Mouse (Mus musculus) heart, embryonic 11.5 days (tissue): ENCODE measurements around the gene Dbnl. TPM values are rescaled to one million over a fixed set of nuclear protein-coding genes. Genes with fewer than 3 reads are reported as not detected.

ENCODE experiments used
- ATAC-seq: fragments of 200-750 bp; cut with Nextera tagmentation; replicated peaks from 2 replicates; pipeline ENCODE4 v1.8.0; 2017; ENCODE audit warnings: moderate library complexity; ENCODE audit not compliant: insufficient number of reproducible peaks, low FRiP score, low TSS enrichment
- H3K27ac ChIP-seq: fragments of 300-500 bp; sonication (generic); 2 replicates; pipeline ENCODE4 v1.5.1; 2014; ENCODE audit warnings: mild to moderate bottlenecking, low read depth, low read length
- H3K27me3 ChIP-seq: fragments of 300-500 bp; sonication (generic); 2 replicates; pipeline ENCODE4 v1.6.1; 2014; ENCODE audit warnings: mild to moderate bottlenecking, low read length, mixed read lengths; ENCODE audit not compliant: control insufficient read depth, insufficient read depth
- H3K36me3 ChIP-seq: fragments of 300-500 bp; sonication (generic); 2 replicates; pipeline ENCODE4 v1.6.1; 2014; ENCODE audit warnings: mild to moderate bottlenecking, low read length, moderate library complexity, mixed read lengths; ENCODE audit not compliant: control insufficient read depth, insufficient read depth
- H3K4me1 ChIP-seq: fragments of 300-500 bp; sonication (generic); 2 replicates; pipeline ENCODE4 v1.6.1; 2014; ENCODE audit warnings: low read length; ENCODE audit not compliant: control insufficient read depth, insufficient read depth
- H3K4me2 ChIP-seq: fragments of 300-500 bp; sonication (generic); 2 replicates; pipeline ENCODE4 v1.6.1; 2014; ENCODE audit warnings: mild to moderate bottlenecking, moderate library complexity
- H3K4me3 ChIP-seq: fragments of 300-500 bp; sonication (generic); 2 replicates; pipeline ENCODE4 v1.5.1; 2014; ENCODE audit warnings: low read depth, low read length
- H3K9ac ChIP-seq: fragments of 300-500 bp; sonication (generic); 2 replicates; pipeline ENCODE4 v1.6.1; 2014; ENCODE audit warnings: mild to moderate bottlenecking, low read depth, low read length, moderate library complexity
- H3K9me3 ChIP-seq: fragments of 300-500 bp; sonication (generic); replicated peaks from 2 replicates; pipeline ENCODE4 v1.6.1; 2016; ENCODE audit warnings: low read length; ENCODE audit not compliant: control insufficient read depth
- WGBS: fragments of 180-500 bp; shearing (Covaris S2); extraction: QIAGEN DNeasy Blood & Tissue Kit; methylation state at CpG from one replicate; pipeline ENCODE4 v1.1.7; 2014; ENCODE audit not compliant: insufficient replicate concordance; 5-methylcytosine and 5-hydroxymethylcytosine counted together
- polyA plus RNA-seq: library from polyadenylated mRNA; unstranded; fragments of >200 nt; fragmentation: Nextera tagmentation; extraction: Ambion mirVana; gene quantifications from 2 replicates; pipeline ENCODE4 v1.2.1, GENCODE M21; 2014

Dbnl gene
- polyA plus RNA-seq, 1 experiment from 2014 or later: 88.3 TPM

DNA sequence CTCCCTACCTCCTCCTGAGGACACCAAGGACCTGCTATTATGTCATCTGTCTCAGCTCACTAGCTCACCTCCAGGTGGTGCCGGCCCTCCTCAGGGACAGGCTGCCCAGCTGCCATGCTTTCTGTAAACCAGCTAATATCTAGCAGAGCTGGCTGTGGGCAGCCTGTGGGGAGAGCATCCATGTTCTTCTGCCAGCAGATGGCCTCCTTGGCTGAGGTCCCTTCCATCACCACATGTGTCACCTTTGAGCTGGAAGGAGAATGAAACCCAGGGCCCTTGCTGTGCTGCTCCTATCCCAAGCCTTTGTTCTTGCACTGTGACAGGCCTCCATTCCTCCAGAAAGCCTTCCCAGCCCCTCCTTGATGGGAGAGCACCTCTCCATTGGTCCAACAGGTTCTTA is 47.8 kb downstream of the Dbnl start:
- no peaks in the 10 kb centered on the region for H3K9me3 ChIP-seq
- H3K27ac ChIP-seq: no peak overlapping the region
- 0 out of 2 replicates have a peak, but pooled peaks cover 3% of the 10 kb centered on the region for H3K4me1 ChIP-seq
- WGBS: 63% methylated on average over 1 of the region's 1 CpGs
- H3K9ac ChIP-seq: no peak overlapping the region
- no peak overlapping the region for H3K4me2 ChIP-seq
- H3K36me3 ChIP-seq: peaks cover 15% of the 10 kb centered on the region
- H3K27me3 ChIP-seq: no peaks in the 10 kb centered on the region
- H3K4me3 ChIP-seq: no peak overlapping the region
- ATAC-seq: no peak

DNA sequence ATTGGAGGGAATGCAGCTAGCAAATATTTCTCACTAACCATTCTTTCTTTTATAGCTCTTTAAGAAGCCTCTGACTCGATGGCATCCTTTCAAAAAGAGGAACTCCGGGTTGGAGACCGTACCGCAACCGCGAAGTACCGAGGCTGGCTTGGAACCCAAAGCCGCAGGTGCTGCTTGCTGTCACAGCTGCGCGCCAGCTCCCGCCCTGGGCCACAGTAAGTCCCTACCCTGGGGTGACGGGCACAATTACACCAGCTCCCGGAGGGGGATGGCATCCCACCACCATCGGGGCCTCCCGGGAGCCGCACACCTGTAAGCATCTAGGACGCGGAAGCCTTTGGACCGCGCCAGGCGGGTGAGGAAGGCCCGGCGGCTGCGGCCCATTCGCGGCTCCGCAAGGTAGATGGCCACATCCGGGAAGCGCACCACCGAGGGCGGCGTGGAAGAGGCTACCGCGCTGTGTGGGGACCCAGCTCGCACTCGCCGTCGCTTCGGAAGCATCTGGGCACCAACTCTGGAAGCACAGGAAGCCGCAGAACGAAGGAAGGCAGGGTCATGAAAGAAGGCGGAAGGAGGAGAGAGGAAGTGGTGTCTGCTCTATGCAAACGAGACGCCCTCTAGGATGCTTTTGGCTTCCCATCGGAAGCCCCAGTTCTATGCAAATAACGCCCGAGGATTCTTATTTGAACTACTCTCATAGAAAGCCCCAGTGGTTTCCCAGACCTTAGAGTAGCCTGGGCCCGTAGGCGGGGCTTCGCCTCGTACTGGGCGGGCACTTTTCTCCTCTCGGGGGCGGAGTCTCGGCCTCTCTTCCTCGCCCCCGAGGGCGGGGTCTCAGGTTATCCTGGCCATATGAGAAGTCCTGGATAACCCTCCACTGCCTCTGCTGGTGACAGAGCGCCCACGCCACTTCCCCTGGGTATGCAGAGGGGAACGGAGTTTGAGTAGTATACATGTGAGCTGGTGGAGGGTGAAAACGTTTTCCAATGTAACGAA is 49.3 kb downstream of the Dbnl start, which contains the start of gene Polm:
Gene Polm, minus strand, starts transcription at position 766 of the 996 bp plus-strand sequence.
- Histone ChIP-seq H3K9me3 (no peaks in the 10 kb centered on the region; the same call in 1 of the 2 replicates), H3K27ac (peak within 1 kb of the TSS; percentile 77), H3K4me2 (peak within 1 kb of the TSS; percentile 76), H3K27me3 (no peaks in the 10 kb centered on the region), H3K9ac (peak within 1 kb of the TSS; percentile 81), H3K4me3 (peak within 1 kb of the TSS; percentile 76), H3K36me3 (peaks cover 10% of the 10 kb centered on the region; the same call in 1 of the 2 replicates), H3K4me1 (0 out of 2 replicates have a peak, but pooled peaks cover 3% of the 10 kb centered on the region)
- under 1% methylated on average over 63 of the region's 63 CpGs for WGBS
- ATAC-seq: peak; percentile 94

DNA sequence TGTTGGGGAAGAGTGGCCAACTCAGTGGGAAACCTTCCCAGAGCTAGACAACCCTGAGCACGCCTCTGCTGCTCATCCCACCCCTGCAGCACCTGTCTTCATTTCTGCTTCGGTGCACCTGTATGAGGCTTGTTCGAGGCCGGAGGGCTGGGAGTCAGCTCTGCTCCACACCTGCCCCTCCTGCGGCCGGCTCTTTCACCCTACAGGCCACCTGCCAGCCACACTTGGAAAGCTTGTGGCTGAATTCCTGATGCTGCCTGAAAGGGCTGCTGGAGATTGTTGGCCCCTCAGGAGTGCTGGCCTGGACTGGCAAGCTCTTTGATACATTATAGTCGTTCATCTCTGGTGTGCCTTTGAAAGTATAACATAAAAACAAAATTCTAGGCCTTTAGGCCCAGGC is 52.1 kb downstream of the Dbnl start:
- WGBS: 80% methylated on average over 7 of the region's 7 CpGs
- Histone ChIP-seq H3K36me3 (no peaks in the 10 kb centered on the region), H3K4me3 (no peak overlapping the region), H3K27ac (no peak overlapping the region), H3K9ac (no peak overlapping the region), H3K9me3 (peaks cover 4% of the 10 kb centered on the region), H3K4me2 (no peak overlapping the region), H3K4me1 (0 out of 2 replicates have a peak, but pooled peaks cover 3% of the 10 kb centered on the region), H3K27me3 (no peaks in the 10 kb centered on the region)
- no peak for ATAC-seq

DNA sequence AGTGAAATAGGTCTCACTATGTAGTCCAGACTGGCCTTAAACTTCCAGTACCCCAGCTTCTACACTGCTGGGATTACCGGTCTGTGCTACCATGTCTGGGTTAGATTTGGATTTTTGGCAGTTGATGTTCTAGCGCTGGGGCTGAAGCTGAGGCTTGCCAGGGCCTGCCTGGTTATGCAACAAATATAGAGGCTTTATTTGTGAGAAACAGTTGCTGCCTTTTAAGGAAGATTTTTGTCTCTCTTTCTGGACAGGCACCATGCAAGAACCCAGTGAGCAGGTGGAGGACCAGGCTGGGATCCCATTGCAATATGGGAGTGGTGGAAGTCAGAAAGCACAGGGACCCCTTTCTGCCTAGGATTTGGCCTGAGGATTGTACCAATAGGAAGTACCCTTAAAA is 53.5 kb downstream of the Dbnl start:
- Histone ChIP-seq H3K9ac (no peak overlapping the region), H3K4me2 (no peak overlapping the region), H3K4me1 (peaks cover 1% of the 10 kb centered on the region; the same call in 1 of the 2 replicates), H3K36me3 (no peaks in the 10 kb centered on the region), H3K9me3 (peaks cover 4% of the 10 kb centered on the region), H3K27ac (no peak overlapping the region), H3K4me3 (no peak overlapping the region), H3K27me3 (no peaks in the 10 kb centered on the region)
- ATAC-seq: no peak
- WGBS: 93% methylated on average over 2 of the region's 2 CpGs

DNA sequence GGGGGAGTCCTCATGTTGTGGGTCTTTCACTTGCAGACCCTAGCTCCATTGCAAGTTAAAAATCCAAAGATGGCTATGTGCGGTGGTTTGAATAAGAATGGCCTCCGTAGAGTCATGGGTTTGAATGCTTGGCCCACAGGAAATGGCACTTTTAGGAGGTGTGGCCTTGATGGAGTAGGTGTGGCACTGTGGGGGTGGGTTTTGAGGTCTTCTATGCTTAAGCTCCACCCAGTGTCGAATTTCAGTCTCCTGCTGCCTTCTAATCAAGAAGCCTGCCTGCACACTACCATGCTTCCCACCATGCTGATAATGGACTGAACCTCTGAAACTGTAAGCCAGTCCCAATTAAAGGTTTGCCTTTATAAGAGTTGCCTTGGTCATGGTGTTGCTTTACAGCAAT is 54.8 kb downstream of the Dbnl start:
- H3K9ac ChIP-seq: no peak overlapping the region
- H3K4me1 ChIP-seq: peaks cover 3% of the 10 kb centered on the region; the same call in 1 of the 2 replicates
- no peaks in the 10 kb centered on the region for H3K27me3 ChIP-seq
- no peak overlapping the region for H3K4me2 ChIP-seq
- H3K27ac ChIP-seq: no peak overlapping the region
- H3K9me3 ChIP-seq: peaks cover 4% of the 10 kb centered on the region
- 81% methylated on average over 3 of the region's 3 CpGs for whole genome bisulfite sequencing
- H3K36me3 ChIP-seq: no peaks in the 10 kb centered on the region
- no peak overlapping the region for H3K4me3 ChIP-seq
- ATAC-seq: no peak

DNA sequence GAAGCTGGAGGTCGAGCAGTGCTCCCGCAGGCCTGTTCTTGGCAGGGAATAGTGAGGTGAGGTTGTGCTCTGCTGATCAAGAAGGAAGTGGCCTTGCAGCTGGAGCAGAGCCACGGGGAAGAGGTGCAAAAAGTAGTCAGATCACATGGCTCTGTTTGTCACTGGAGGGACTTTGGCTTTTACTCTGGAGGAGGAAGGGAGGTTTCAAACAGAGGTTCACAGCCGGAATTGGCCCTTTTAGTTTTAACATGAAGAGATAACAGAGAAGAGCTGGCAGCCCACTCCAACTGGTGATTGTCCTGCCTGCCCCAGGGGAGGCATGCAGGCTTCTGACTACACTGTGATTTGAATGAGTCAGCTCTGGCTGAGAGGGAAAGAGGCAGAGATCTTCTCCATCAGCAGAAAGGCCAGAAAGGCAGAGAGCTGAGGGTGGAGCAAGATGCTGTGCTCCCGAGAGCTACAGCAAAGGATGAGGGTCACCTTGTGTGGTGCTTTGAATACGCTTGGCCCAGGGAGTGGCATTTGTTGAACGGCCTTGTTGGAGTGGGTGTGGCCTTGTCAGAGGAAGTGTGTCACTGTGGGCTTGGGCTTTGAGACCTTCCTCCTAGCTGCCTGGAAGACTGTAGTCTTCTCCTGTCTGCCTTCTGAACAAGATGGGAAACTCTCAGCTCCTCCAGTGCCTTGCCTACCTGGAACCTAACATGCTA is 58.5 kb downstream of the Dbnl start:
- Histone ChIP-seq H3K9me3 (peaks cover 4% of the 10 kb centered on the region), H3K36me3 (no peaks in the 10 kb centered on the region), H3K27ac (no peak overlapping the region), H3K4me1 (peaks cover 10% of the 10 kb centered on the region), H3K4me3 (no peak overlapping the region), H3K27me3 (no peaks in the 10 kb centered on the region), H3K9ac (no peak overlapping the region), H3K4me2 (no peak overlapping the region)
- 55% methylated on average over 7 of the region's 7 CpGs for WGBS
- no peak for ATAC-seq

DNA sequence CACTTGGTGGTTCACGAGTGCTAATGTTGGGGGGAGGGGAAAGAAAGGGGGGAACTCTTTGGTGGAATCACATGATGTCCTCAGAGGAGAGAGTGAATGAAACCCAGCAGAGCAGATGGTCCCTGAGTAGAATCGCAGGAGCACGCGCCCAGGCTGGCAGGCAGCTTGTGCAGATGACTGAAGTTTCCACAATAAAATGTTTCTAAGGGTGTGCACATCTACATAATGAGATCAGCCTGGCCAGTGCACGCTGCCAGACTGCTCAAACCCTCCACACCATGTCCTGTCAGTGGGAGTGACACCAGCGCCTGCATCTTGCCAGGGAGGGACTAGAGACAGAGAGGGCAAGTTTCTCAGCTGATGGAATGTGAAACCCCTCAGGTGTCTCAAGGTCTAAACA is 60.5 kb downstream of the Dbnl start:
- Histone ChIP-seq H3K4me1 (peaks cover 16% of the 10 kb centered on the region), H3K4me2 (no peak overlapping the region), H3K27ac (no peak overlapping the region), H3K9ac (no peak overlapping the region), H3K4me3 (no peak overlapping the region), H3K36me3 (no peaks in the 10 kb centered on the region), H3K27me3 (no peaks in the 10 kb centered on the region), H3K9me3 (no peaks in the 10 kb centered on the region)
- no peak for ATAC-seq
- 68% methylated on average over 6 of the region's 6 CpGs for WGBS

DNA sequence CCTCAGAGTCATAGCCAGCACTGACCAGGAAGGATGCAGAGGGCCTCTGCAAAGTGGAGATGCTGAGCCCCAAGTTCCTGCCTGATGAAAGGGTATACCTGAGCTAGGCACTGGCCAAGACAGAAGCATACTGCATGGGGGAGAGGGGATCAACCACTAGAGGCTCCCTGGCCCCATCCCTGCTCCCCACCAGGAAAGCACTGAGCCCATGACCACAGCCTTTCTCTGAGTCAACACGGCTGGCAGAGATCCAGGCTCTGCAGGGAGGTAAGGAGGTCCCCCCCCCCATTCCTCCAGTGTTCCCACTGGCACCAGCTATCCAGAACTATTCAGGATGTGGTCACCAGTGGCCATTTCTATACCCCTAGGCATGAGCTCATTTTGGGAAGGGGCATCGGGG is 61.0 kb downstream of the Dbnl start:
- H3K4me1 ChIP-seq: peaks cover 16% of the 10 kb centered on the region
- no peak overlapping the region for H3K9ac ChIP-seq
- no peaks in the 10 kb centered on the region for H3K27me3 ChIP-seq
- H3K4me3 ChIP-seq: no peak overlapping the region
- H3K9me3 ChIP-seq: no peaks in the 10 kb centered on the region
- H3K36me3 ChIP-seq: no peaks in the 10 kb centered on the region
- H3K27ac ChIP-seq: no peak overlapping the region
- ATAC-seq: no peak
- WGBS: 78% methylated on average over 2 of the region's 2 CpGs
- no peak overlapping the region for H3K4me2 ChIP-seq
